Mouse (Mus musculus) midbrain, postnatal 0 days (tissue): ENCODE results near the gene Atp6v1a. TPM values are rescaled to one million over a fixed set of nuclear protein-coding genes. Genes with fewer than 3 reads are reported as not detected.

Experiments used
- ATAC-seq: fragments of 200-750 bp; cut with Nextera tagmentation; 2 replicates; pipeline ENCODE4 v1.8.0; 2017; ENCODE audit warnings: moderate number of reproducible peaks, mild to moderate bottlenecking, moderate TSS enrichment, moderate library complexity; ENCODE audit not compliant: low FRiP score
- DNase-seq: peaks from one replicate; pipeline ENCODE4 v3.0.0-alpha.2; 2015; ENCODE audit warnings: low spot score
- H3K27ac ChIP-seq: fragments of 300-500 bp; sonication (generic); 2 replicates; pipeline ENCODE4 v1.5.1; 2014; ENCODE audit warnings: low read depth, mild to moderate bottlenecking, low read length, mixed read lengths
- H3K27me3 ChIP-seq: fragments of 300-500 bp; sonication (generic); 2 replicates; pipeline ENCODE4 v1.6.1; 2014; ENCODE audit warnings: low read length, control low read depth, mixed read lengths; ENCODE audit not compliant: insufficient read depth
- H3K36me3 ChIP-seq: fragments of 300-500 bp; sonication (generic); 2 replicates; pipeline ENCODE4 v1.6.1; 2014; ENCODE audit warnings: low read length, control low read depth, mixed read lengths; ENCODE audit not compliant: insufficient read depth
- H3K4me1 ChIP-seq: fragments of 300-500 bp; sonication (generic); 2 replicates; pipeline ENCODE4 v1.6.1; 2014; ENCODE audit warnings: mild to moderate bottlenecking, control low read depth, antibody characterized with exemption, low read length, mixed read lengths; ENCODE audit not compliant: insufficient read depth
- H3K4me2 ChIP-seq: fragments of 300-500 bp; sonication (generic); 2 replicates; pipeline ENCODE4 v1.6.1; 2014; ENCODE audit warnings: low read depth, mild to moderate bottlenecking, low read length, mixed read lengths; ENCODE audit not compliant: poor library complexity, severe bottlenecking
- H3K4me3 ChIP-seq: fragments of 300-500 bp; sonication (generic); 2 replicates; pipeline ENCODE4 v1.5.1; 2014; ENCODE audit warnings: low read depth, mild to moderate bottlenecking, low read length, moderate library complexity
- H3K9ac ChIP-seq: fragments of 300-500 bp; sonication (generic); replicated peaks from 2 replicates; pipeline ENCODE4 v1.6.1; 2014; ENCODE audit warnings: mild to moderate bottlenecking, low read length, moderate library complexity, mixed read lengths; ENCODE audit not compliant: poor library complexity, severe bottlenecking
- H3K9me3 ChIP-seq: fragments of 300-500 bp; sonication (generic); 2 replicates; pipeline ENCODE4 v1.6.1; 2016; ENCODE audit warnings: low read length, control low read depth
- CTCF ChIP-seq: IDR thresholded peaks from 2 replicates; pipeline ENCODE4 v1.5.1; 2016; ENCODE audit warnings: antibody characterized with exemption, mild to moderate bottlenecking
- WGBS: fragments of 180-500 bp; shearing (Covaris S2); extraction: QIAGEN DNeasy Blood & Tissue Kit; methylation state at CpG from one replicate; pipeline ENCODE4 v1.1.7; 2014; 5-methylcytosine and 5-hydroxymethylcytosine counted together
- polyA plus RNA-seq: library from polyadenylated mRNA; unstranded; fragments of >200 nt; fragmentation: Nextera tagmentation; extraction: Ambion mirVana; gene quantifications from 2 replicates; pipeline ENCODE4 v1.2.1, GENCODE M21; 2015
- total RNA-seq: library from RNA; depleted of rRNA; stranded (reverse); fragments of >200 nt; gene quantifications from 2 replicates; pipeline ENCODE4 v1.2.3, GENCODE M21; 2014

The Atp6v1a gene
- total and polyA plus RNA-seq, 2 experiments from 2014 or later = 193 to 194 TPM

GRCm38 (mm10) chr16:44122574-44122973, 16.9 kb downstream of the Atp6v1a start:
- ATAC-seq = no peak
- no peak overlapping the region for H3K9ac ChIP-seq

GRCm38 (mm10) chr16:44122122-44122521, 17.4 kb downstream of the Atp6v1a start:
- Histone ChIP-seq H3K4me3 (no peak overlapping the region), H3K27me3 (no peaks in the 10 kb centered on the region), H3K4me1 (no peaks in the 10 kb centered on the region), H3K36me3 (0 out of 2 replicates have a peak, but pooled peaks cover 5% of the 10 kb centered on the region), H3K27ac (no peak overlapping the region), H3K4me2 (no peak overlapping the region), H3K9ac (no peak overlapping the region), H3K9me3 (no peaks in the 10 kb centered on the region)
- WGBS = 92% methylated on average over 6 of the region's 6 CpGs
- TF ChIP-seq CTCF = no peak
- no peak for DNase-seq
- ATAC-seq = no peak

More at GRCm38 (mm10) chr16:44122574-44122973, 16.9 kb downstream of the Atp6v1a start:
- no peaks in the 10 kb centered on the region for H3K9me3 ChIP-seq
- H3K36me3 ChIP-seq = 0 out of 2 replicates have a peak, but pooled peaks cover 5% of the 10 kb centered on the region
- TF ChIP-seq CTCF = no peak
- DNase-seq = no peak
- no peak overlapping the region for H3K27ac ChIP-seq
- no peak overlapping the region for H3K4me2 ChIP-seq
- no peaks in the 10 kb centered on the region for H3K4me1 ChIP-seq
- H3K4me3 ChIP-seq = no peak overlapping the region
- WGBS = 91% methylated on average over 6 of the region's 6 CpGs
- no peaks in the 10 kb centered on the region for H3K27me3 ChIP-seq

- Histone ChIP-seq H3K4me3 (no peak overlapping the region), H3K27me3 (no peaks in the 10 kb centered on the region), H3K36me3 (peaks cover 5% of the 10 kb centered on the region; the same call in 1 of the 2 replicates), H3K9me3 (no peaks in the 10 kb centered on the region), H3K4me1 (no peaks in the 10 kb centered on the region), H3K4me2 (no peak overlapping the region), H3K9ac (no peak overlapping the region), H3K27ac (no peak overlapping the region)
- no peak for TF ChIP-seq CTCF
- no peak for ATAC-seq
- 84% methylated on average over 7 of the region's 7 CpGs for WGBS
- no peak for DNase-seq
Observed at GRCm38 (mm10) chr16:44119753-44120501, 19.6 kb downstream of the Atp6v1a start.

- TF ChIP-seq CTCF = no peak
- no peak overlapping the region for H3K4me3 ChIP-seq
- no peak for DNase-seq
- H3K9ac ChIP-seq = no peak overlapping the region
- WGBS = 80% methylated on average over 4 of the region's 4 CpGs
- no peak for ATAC-seq
- H3K4me1 ChIP-seq = no peaks in the 10 kb centered on the region
- H3K36me3 ChIP-seq = peaks cover 53% of the 10 kb centered on the region
- no peaks in the 10 kb centered on the region for H3K27me3 ChIP-seq
- H3K4me2 ChIP-seq = no peak overlapping the region
- no peaks in the 10 kb centered on the region for H3K9me3 ChIP-seq
- H3K27ac ChIP-seq = no peak overlapping the region
Observed at GRCm38 (mm10) chr16:44109002-44109401, 30.5 kb downstream of the Atp6v1a start.

- Histone ChIP-seq H3K4me2 (no peak overlapping the region), H3K36me3 (peaks cover 64% of the 10 kb centered on the region), H3K4me3 (no peak overlapping the region), H3K9ac (no peak overlapping the region), H3K27ac (no peak overlapping the region), H3K27me3 (no peaks in the 10 kb centered on the region), H3K4me1 (no peaks in the 10 kb centered on the region), H3K9me3 (no peaks in the 10 kb centered on the region)
- 94% methylated on average over 2 of the region's 2 CpGs for WGBS
- DNase-seq (no peak), ATAC-seq (no peak)
- TF ChIP-seq CTCF = no peak
Observed at GRCm38 (mm10) chr16:44105211-44105610, 34.3 kb downstream of the Atp6v1a start.

- H3K27me3 ChIP-seq = no peaks in the 10 kb centered on the region
- no peaks in the 10 kb centered on the region for H3K4me1 ChIP-seq
- no peak for ATAC-seq
- H3K4me2 ChIP-seq = no peak overlapping the region
- peak; percentile 32 for TF ChIP-seq CTCF
- H3K9me3 ChIP-seq = no peaks in the 10 kb centered on the region
- no peak overlapping the region for H3K9ac ChIP-seq
- 94% methylated on average over 18 of the region's 18 CpGs for WGBS
- peaks cover 62% of the 10 kb centered on the region for H3K36me3 ChIP-seq
- no peak for DNase-seq
- no peak overlapping the region for H3K4me3 ChIP-seq
- no peak overlapping the region for H3K27ac ChIP-seq
Observed at GRCm38 (mm10) chr16:44103806-44104766, 35.4 kb downstream of the Atp6v1a start.
